Mouse (Mus musculus) megakaryocyte, embryonic 14.5 days (primary cell): Measurements from ENCODE around the gene Slc22a16. TPM values are rescaled to one million over a fixed set of nuclear protein-coding genes. Genes with fewer than 3 reads are reported as not detected.
"Not testable (repeated sequence)": the region's sequence is repeated elsewhere in the genome, so short reads cannot be mapped to it uniquely, and the experiment has no call there.

Source experiments
- H3K27me3 ChIP-seq: replicated peaks from 2 replicates; pipeline ENCODE3; 2012; ENCODE audit warnings: inconsistent platforms
- H3K36me3 ChIP-seq: replicated peaks from 2 replicates; pipeline ENCODE3; 2012; ENCODE audit warnings: low read length, inconsistent platforms, mixed read lengths
- H3K4me1 ChIP-seq: 2 replicates; pipeline ENCODE4 v1.6.1; 2012; ENCODE audit warnings: inconsistent platforms
- H3K4me3 ChIP-seq: replicated peaks from 2 replicates; pipeline ENCODE3; 2012; ENCODE audit warnings: moderate library complexity, mild to moderate bottlenecking, inconsistent platforms
- H3K9me3 ChIP-seq: 2 replicates; pipeline ENCODE4 v1.6.1; 2012; ENCODE audit warnings: inconsistent platforms
- FLI1 ChIP-seq: IDR thresholded peaks from 2 replicates; pipeline ENCODE4 v1.6.1; 2012; ENCODE audit warnings: low read length, inconsistent platforms, mixed read lengths
- GATA1 ChIP-seq: IDR thresholded peaks from 3 replicates; pipeline ENCODE4 v1.6.1; 2012; ENCODE audit warnings: mixed read lengths, low read length, inconsistent platforms, borderline replicate concordance
- polyA plus RNA-seq: library from polyadenylated mRNA; stranded (reverse); fragments of >175 nt; gene quantifications from 2 replicates; pipeline ENCODE4 v1.2.3, GENCODE M21; 2012; ENCODE audit warnings: low replicate concordance; ENCODE audit not compliant: insufficient read depth

The Slc22a16 gene
- polyA plus RNA-seq, 1 experiment, result not detected

DNA sequence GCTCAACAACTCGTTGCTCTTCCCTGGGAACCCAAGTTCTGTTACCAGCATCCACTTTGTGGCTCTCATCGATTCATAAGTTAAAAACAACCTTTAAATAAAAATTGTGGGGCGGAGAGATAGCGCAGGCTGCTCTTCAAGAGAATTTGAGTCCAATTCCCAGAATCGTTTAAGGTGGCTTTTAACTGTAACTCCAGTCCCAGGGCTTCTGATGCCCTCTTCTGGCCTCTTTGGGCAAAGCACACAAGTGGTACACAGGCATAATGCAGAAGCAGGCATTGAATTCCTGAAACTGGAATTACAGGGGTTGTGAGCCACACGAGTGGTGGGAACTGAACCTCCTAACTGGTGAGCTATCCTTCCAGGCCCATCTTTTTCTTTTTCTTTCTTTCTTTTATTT, 40.5 kb upstream of the Slc22a16 start:
- Histone ChIP-seq H3K4me3 (peak overlapping the region; percentile 73), H3K4me1 (peaks cover 55% of the 10 kb centered on the region), H3K36me3 (no peaks in the 10 kb centered on the region), H3K27me3 (no peaks in the 10 kb centered on the region), H3K9me3 (peaks cover 11% of the 10 kb centered on the region)
- TF ChIP-seq FLI1 (no peak), GATA1 (no peak)

DNA sequence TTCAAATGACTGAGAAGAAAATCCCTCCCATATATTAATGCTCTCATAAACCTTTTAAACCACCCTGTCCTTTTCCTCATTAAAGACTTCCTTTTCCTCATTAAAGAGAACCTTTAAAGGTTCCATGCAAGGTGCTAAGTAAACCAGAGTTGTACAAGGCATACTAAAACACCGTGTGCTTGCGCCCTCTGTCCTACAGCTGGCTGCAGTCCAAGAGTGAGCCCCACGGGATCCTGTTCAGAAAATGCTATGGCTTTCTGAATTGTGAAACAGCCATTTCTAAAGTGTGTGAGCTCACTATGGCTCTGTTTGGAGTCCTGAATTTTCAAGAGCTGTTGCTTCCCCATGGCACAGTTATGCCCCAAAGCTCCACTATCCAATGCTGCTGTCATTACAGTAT, 39.5 kb upstream of the Slc22a16 start:
- no peak for TF ChIP-seq GATA1
- TF ChIP-seq FLI1, result no peak
- Histone ChIP-seq H3K36me3 (no peaks in the 10 kb centered on the region), H3K4me3 (no peak overlapping the region), H3K4me1 (peaks cover 48% of the 10 kb centered on the region), H3K27me3 (no peaks in the 10 kb centered on the region), H3K9me3 (peaks cover 11% of the 10 kb centered on the region)

- H3K36me3 ChIP-seq, H3K27me3 ChIP-seq, H3K4me3 ChIP-seq: not testable (repeated sequence)
- Histone ChIP-seq H3K4me1 (peaks cover 38% of the 10 kb centered on the region), H3K9me3 (peaks cover 11% of the 10 kb centered on the region)
Measured at GRCm38 (mm10) chr10:40532586-40532985, 37.5 kb upstream of the Slc22a16 start.

GRCm38 (mm10) chr10:40541351-40541750, 28.8 kb upstream of the Slc22a16 start:
- TF ChIP-seq GATA1 (no peak), FLI1 (no peak)
- H3K27me3 ChIP-seq, result peaks cover 4% of the 10 kb centered on the region
- peaks cover 11% of the 10 kb centered on the region for H3K4me1 ChIP-seq
- no peaks in the 10 kb centered on the region for H3K36me3 ChIP-seq
- no peak overlapping the region for H3K4me3 ChIP-seq
- peaks cover 15% of the 10 kb centered on the region for H3K9me3 ChIP-seq

DNA sequence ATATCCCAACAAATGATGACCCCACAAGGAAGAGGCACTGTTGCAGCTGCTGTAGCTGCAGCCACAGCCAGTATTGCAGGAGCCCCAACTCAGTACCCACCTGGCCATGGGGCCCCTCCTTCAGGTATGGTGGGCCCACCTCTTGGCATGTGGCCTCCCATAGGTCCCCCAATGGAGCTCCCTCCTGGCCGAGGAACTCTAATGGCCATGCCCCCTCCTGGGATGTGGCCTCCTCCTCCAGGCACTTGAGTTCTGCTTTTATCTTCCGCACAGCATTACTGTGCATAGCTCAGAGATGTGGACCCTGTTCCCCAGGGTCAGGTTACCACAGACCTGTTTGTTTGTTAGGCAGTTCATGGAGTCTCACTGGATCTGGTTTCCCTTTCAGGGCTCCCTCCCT, 20.8 kb upstream of the Slc22a16 start:
- H3K4me1 ChIP-seq, result no peaks in the 10 kb centered on the region
- no peak overlapping the region for H3K4me3 ChIP-seq
- peaks cover 4% of the 10 kb centered on the region for H3K27me3 ChIP-seq
- TF ChIP-seq GATA1 (no peak), FLI1 (no peak)
- H3K9me3 ChIP-seq, result no peaks in the 10 kb centered on the region
- H3K36me3 ChIP-seq, result no peaks in the 10 kb centered on the region

- no peaks in the 10 kb centered on the region for H3K4me1 ChIP-seq
- no peaks in the 10 kb centered on the region for H3K9me3 ChIP-seq
- peaks cover 3% of the 10 kb centered on the region for H3K27me3 ChIP-seq
- TF ChIP-seq FLI1, result no peak
- H3K4me3 ChIP-seq, result no peak overlapping the region
- H3K36me3 ChIP-seq, result no peaks in the 10 kb centered on the region
Measured at GRCm38 (mm10) chr10:40551801-40552200, 18.3 kb upstream of the Slc22a16 start.

- not testable (repeated sequence) for H3K4me3 ChIP-seq, H3K36me3 ChIP-seq, H3K4me1 ChIP-seq
Measured at GRCm38 (mm10) chr10:40565695-40566094, 4.4 kb upstream of the Slc22a16 start.

GRCm38 (mm10) chr10:40575912-40576634, 5.9 kb downstream of the Slc22a16 start:
- no peaks in the 10 kb centered on the region for H3K27me3 ChIP-seq
- H3K9me3 ChIP-seq, result peaks cover 9% of the 10 kb centered on the region; the same call in 1 of the 2 replicates
- H3K4me3 ChIP-seq, result peak overlapping the region; percentile 28
- H3K36me3 ChIP-seq, result no peaks in the 10 kb centered on the region
- H3K4me1 ChIP-seq, result peaks cover 8% of the 10 kb centered on the region
- TF ChIP-seq FLI1 (no peak), GATA1 (no peak)

More at GRCm38 (mm10) chr10:40565695-40566094, 4.4 kb upstream of the Slc22a16 start:
- H3K27me3 ChIP-seq, result not testable (repeated sequence)
- H3K9me3 ChIP-seq, result peaks cover 46% of the 10 kb centered on the region

GRCm38 (mm10) chr10:40583584-40584255, 13.6 kb downstream of the Slc22a16 start:
- TF ChIP-seq FLI1 (no peak), GATA1 (no peak)

DNA sequence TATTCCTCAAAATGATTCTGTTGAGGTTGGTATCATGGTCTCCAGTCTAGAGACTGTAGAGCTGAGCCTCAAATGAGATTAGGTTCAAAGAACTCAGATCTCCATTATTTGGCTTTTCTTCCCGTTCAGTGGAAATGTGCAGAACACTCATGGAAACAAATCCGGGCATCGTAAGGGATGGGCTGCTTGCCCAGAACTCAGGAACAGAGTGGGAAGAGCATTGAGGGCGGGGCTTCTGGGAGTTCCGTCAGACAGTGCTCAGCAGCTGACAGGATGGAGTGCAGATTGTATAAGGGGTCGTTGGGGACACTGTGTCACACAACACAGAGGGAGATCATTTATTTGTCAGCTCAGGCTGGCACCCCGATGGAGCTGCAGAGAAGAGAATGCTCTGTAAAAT, 22.1 kb downstream of the Slc22a16 start:
- Histone ChIP-seq H3K4me1 (peaks cover 5% of the 10 kb centered on the region), H3K36me3 (no peaks in the 10 kb centered on the region), H3K27me3 (peaks cover 4% of the 10 kb centered on the region), H3K4me3 (no peak overlapping the region), H3K9me3 (peaks cover 22% of the 10 kb centered on the region)
- TF ChIP-seq FLI1 (no peak), GATA1 (no peak)

More at GRCm38 (mm10) chr10:40583584-40584255, 13.6 kb downstream of the Slc22a16 start:
- H3K27me3 ChIP-seq, result peaks cover 1% of the 10 kb centered on the region
- H3K36me3 ChIP-seq, result no peaks in the 10 kb centered on the region
- no peak overlapping the region for H3K4me3 ChIP-seq
- H3K4me1 ChIP-seq, result no peaks in the 10 kb centered on the region
- H3K9me3 ChIP-seq, result peaks cover 12% of the 10 kb centered on the region

DNA sequence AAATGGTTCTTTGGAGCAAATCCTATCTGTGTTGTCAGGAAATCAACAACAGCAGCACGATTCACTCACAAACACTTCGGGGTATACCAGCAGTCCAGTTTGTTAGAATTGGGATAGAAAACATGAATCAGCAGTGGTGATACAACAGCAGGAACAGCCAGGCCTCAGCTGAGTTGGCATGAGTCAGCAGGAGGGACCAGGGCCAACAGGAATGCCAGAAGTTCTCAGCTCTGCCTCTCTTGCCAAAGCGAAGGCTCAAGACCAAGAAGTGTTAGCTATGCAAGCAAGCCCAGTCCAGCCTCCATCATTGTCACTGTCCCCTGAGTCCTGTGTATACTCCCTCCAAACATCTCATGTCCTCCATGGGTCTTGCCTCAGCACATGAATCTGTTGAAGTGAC, 27.0 kb downstream of the Slc22a16 start:
- Histone ChIP-seq H3K9me3 (peaks cover 40% of the 10 kb centered on the region), H3K36me3 (no peaks in the 10 kb centered on the region), H3K27me3 (no peaks in the 10 kb centered on the region), H3K4me1 (peaks cover 8% of the 10 kb centered on the region), H3K4me3 (peak overlapping the region; percentile 4)
- TF ChIP-seq GATA1 (no peak), FLI1 (no peak)
